Mouse (Mus musculus) heart, embryonic 15.5 days (tissue): Measurements from ENCODE around the gene 4933415F23Rik. TPM values are rescaled to one million over a fixed set of nuclear protein-coding genes. Genes with fewer than 3 reads are reported as not detected.

Source experiments
- ATAC-seq: fragments of 200-750 bp; cut with Nextera tagmentation; replicated peaks from 2 replicates; pipeline ENCODE4 v1.8.0; 2017; ENCODE audit warnings: low read depth, moderate TSS enrichment; ENCODE audit not compliant: insufficient number of reproducible peaks, insufficient read depth, low FRiP score
- H3K27ac ChIP-seq: fragments of 300-500 bp; sonication (generic); 2 replicates; pipeline ENCODE4 v1.5.1; 2015; ENCODE audit warnings: mild to moderate bottlenecking, inconsistent platforms
- H3K27me3 ChIP-seq: fragments of 300-500 bp; sonication (generic); 2 replicates; pipeline ENCODE4 v1.6.1; 2015; ENCODE audit warnings: inconsistent platforms
- H3K36me3 ChIP-seq: fragments of 300-500 bp; sonication (generic); 2 replicates; pipeline ENCODE4 v1.6.1; 2015; ENCODE audit warnings: mild to moderate bottlenecking, inconsistent platforms
- H3K4me1 ChIP-seq: fragments of 300-500 bp; sonication (generic); replicated peaks from 2 replicates; pipeline ENCODE4 v1.6.1; 2015; ENCODE audit warnings: inconsistent platforms
- H3K4me2 ChIP-seq: fragments of 300-500 bp; sonication (generic); 2 replicates; pipeline ENCODE4 v1.6.1; 2015; ENCODE audit warnings: inconsistent platforms, mild to moderate bottlenecking, moderate library complexity
- H3K4me3 ChIP-seq: fragments of 300-500 bp; sonication (generic); 2 replicates; pipeline ENCODE4 v1.5.1; 2015; ENCODE audit warnings: mild to moderate bottlenecking, inconsistent platforms
- H3K9ac ChIP-seq: fragments of 300-500 bp; sonication (generic); 2 replicates; pipeline ENCODE4 v1.6.1; 2015; ENCODE audit warnings: mild to moderate bottlenecking, inconsistent platforms
- H3K9me3 ChIP-seq: fragments of 300-500 bp; sonication (generic); replicated peaks from 2 replicates; pipeline ENCODE4 v1.6.1; 2016; ENCODE audit warnings: inconsistent platforms
- WGBS: fragments of 180-500 bp; shearing (Covaris S2); methylation state at CpG from one replicate; pipeline ENCODE4 v1.1.7; 2015; ENCODE audit warnings: mixed read lengths; 5-methylcytosine and 5-hydroxymethylcytosine counted together
- polyA plus RNA-seq: library from polyadenylated mRNA; unstranded; fragments of >200 nt; fragmentation: Nextera tagmentation; extraction: Ambion mirVana; gene quantifications from 2 replicates; pipeline ENCODE4 v1.2.1, GENCODE M21; 2015

Gene 4933415F23Rik
- polyA plus RNA-seq, 1 experiment from 2014 or later, result not detected

DNA sequence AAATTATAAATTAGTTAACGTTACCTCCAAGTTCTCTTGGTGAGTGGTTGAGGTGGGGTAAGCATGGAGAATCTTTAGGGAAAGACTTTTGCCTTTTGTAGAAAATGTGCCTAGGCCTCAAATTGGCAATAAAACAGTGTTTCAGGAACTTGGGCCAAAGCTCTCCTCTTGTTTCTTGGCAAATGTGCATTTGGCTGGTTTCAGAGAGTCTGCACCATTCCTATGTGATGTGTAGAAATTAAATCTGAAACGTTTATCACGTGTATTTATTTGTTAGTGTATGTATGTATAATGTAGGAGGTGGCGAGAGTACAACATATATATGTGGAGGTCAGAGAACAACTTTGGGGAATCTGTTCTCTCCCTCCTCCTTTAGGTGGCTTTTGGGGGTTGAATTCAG lies 4.1 kb downstream of the 4933415F23Rik start:
- H3K27me3 ChIP-seq, result no peaks in the 10 kb centered on the region
- H3K4me2 ChIP-seq, result no peak overlapping the region
- no peak for ATAC-seq
- H3K4me1 ChIP-seq, result no peaks in the 10 kb centered on the region
- no peaks in the 10 kb centered on the region for H3K36me3 ChIP-seq
- H3K4me3 ChIP-seq, result no peak overlapping the region
- no peaks in the 10 kb centered on the region for H3K9me3 ChIP-seq
- H3K27ac ChIP-seq, result no peak overlapping the region
- H3K9ac ChIP-seq, result no peak overlapping the region
- WGBS, result 77% methylated on average over 4 of the region's 4 CpGs

DNA sequence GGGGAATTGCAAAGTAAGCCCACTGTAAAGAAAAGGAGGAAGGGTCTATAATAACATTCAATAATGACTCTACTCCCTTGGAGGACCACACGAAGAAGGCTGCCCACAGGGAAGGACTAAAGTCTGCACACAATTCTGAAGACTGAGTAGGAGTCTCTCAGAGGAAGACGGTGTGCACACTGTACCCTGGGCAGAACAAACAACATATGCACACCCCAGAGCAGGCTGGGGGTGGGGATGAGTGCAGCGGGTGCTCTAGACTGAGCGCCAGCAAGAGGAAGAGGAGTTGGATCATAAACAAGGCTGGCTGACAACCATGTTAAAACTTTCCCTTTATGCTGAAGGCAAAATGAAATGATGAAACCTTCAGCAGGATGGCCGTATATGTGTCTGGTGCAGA lies 34.3 kb downstream of the 4933415F23Rik start:
- no peak for ATAC-seq
- Histone ChIP-seq H3K27me3 (no peaks in the 10 kb centered on the region), H3K4me2 (no peak overlapping the region), H3K9ac (no peak overlapping the region), H3K4me1 (no peaks in the 10 kb centered on the region), H3K36me3 (no peaks in the 10 kb centered on the region), H3K27ac (no peak overlapping the region), H3K9me3 (no peaks in the 10 kb centered on the region), H3K4me3 (no peak overlapping the region)
- 79% methylated on average over 5 of the region's 5 CpGs for WGBS

DNA sequence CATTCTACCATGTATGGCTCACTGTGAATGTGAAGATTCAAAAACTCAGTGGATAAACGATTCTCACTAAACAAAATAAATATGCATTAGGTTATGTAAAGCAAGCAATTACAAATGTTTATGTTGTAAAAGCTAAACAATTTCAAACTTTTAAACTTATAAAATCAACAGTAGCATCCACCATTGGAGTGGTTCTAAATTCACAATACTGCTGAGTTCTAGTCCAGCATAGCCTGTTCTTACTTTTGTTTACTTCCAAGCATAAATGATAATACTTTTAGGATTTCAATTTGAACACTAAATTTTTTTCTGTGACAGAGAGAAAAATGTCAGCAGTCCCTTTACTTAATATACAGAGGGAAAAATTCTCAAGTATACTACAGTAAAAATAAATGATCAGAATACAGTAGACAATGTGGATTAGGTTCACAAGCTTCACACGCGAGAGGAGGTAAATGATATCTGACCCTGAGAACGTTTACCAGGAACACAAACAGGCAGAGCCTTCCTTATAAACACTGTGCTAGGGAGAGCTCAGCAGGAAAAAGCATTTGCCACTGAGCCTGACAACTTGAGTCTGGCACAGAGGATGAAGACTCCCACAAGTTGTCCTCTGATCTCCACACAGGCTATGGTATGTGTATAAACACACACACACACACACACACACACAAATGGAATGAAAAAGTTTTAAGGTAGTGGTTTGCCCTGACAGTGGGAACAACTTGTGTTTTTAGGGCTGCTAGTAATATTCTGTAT lies 37.2 kb downstream of the 4933415F23Rik start:
- no peaks in the 10 kb centered on the region for H3K9me3 ChIP-seq
- no peak overlapping the region for H3K4me3 ChIP-seq
- H3K27ac ChIP-seq, result no peak overlapping the region
- peaks cover 4% of the 10 kb centered on the region; the same call in 1 of the 2 replicates for H3K4me1 ChIP-seq
- H3K4me2 ChIP-seq, result no peak overlapping the region
- no peaks in the 10 kb centered on the region for H3K36me3 ChIP-seq
- WGBS, result 53% methylated on average over 4 of the region's 4 CpGs
- no peak for ATAC-seq
- no peak overlapping the region for H3K9ac ChIP-seq
- no peaks in the 10 kb centered on the region for H3K27me3 ChIP-seq

DNA sequence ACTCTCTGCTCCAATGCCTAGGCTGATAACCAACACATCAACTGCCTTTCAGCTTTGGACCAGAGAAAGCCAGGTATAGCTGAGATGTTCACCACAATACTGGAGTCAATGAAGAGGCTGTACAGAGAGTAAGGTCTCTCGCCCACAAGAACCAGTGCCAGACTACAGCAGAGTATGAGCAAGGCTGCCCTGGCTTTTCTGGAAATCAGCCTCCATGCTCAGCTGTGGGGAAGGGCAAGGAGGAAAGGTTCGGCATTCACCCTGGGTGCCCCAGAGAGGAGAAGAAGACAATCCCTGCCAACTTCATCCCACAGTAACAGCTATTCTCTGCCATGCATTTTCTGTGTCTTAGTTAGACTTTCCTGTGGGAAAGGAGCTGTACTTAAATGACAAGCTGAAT lies 38.1 kb downstream of the 4933415F23Rik start:
- peaks cover 5% of the 10 kb centered on the region for H3K4me1 ChIP-seq
- no peaks in the 10 kb centered on the region for H3K27me3 ChIP-seq
- H3K4me3 ChIP-seq, result no peak overlapping the region
- H3K27ac ChIP-seq, result no peak overlapping the region
- ATAC-seq, result no peak
- 56% methylated on average over 2 of the region's 2 CpGs for WGBS
- no peak overlapping the region for H3K9ac ChIP-seq
- H3K36me3 ChIP-seq, result no peaks in the 10 kb centered on the region
- no peaks in the 10 kb centered on the region for H3K9me3 ChIP-seq
- H3K4me2 ChIP-seq, result no peak overlapping the region

DNA sequence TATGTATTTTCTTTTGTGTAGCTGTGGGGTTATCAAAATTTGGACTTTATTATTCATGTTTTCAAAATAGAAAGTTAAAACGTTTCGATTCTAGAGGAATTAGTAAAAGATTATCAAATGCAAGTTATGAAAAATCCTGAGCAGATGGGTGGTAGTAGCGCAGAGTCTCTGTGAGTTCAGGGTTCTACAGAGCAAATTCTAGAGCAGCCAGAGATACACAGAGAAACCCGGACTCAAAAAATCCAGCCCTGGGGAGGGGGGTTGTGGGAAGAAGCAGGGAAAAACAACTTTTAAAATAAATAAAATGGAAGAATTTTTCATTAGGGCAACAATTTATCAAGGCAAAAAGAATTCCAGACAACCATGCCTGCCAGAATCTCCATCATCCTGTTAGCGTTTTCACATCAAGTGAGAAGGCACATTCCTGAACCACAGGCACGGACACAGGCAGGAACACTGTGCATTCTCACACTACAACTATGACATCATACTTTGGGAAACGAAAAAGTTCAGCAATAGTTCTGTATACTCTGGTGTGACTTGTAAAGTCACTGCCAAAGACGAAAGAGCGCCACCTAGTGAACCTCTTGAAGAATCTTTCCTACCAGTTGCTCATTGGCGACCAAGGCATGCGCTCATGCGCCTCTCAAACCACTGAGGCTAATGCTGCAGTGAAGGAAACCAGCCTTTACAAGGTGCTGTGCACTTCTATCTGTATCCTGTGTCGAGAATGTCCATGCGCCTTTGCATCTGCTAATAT lies 40.3 kb downstream of the 4933415F23Rik start:
- Histone ChIP-seq H3K36me3 (no peaks in the 10 kb centered on the region), H3K4me1 (peaks cover 7% of the 10 kb centered on the region), H3K4me2 (peak overlapping the region; percentile 39), H3K9me3 (no peaks in the 10 kb centered on the region), H3K9ac (no peak overlapping the region), H3K27me3 (no peaks in the 10 kb centered on the region), H3K4me3 (no peak overlapping the region; the same call in 1 of the 2 replicates), H3K27ac (no peak overlapping the region)
- WGBS, result 24% methylated on average over 14 of the region's 14 CpGs
- peak; percentile 85 for ATAC-seq

DNA sequence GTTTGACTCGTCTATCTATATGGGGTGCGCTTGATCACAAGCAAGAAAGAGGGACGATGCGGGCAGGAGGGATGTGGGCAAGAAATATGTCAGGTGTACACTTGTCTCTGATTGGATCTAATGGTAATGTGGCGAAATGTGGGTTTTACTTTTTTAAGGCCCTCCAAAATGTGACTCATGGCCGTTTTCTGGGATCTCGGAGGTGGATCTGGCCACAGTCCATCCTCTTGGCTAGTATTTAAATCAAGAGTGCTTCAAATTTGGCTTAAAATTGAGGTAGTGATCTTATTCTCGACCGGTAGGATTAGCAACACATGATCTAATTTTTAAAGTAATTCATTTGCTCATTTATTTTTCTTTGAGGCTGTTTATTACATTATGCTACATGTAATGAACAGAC lies 42.0 kb downstream of the 4933415F23Rik start:
- ATAC-seq, result no peak
- 86% methylated on average over 9 of the region's 9 CpGs for WGBS
- Histone ChIP-seq H3K4me2 (no peak overlapping the region), H3K36me3 (no peaks in the 10 kb centered on the region), H3K4me3 (no peak overlapping the region), H3K9ac (no peak overlapping the region), H3K4me1 (peaks cover 7% of the 10 kb centered on the region), H3K9me3 (no peaks in the 10 kb centered on the region), H3K27me3 (no peaks in the 10 kb centered on the region), H3K27ac (no peak overlapping the region)
